Mouse (Mus musculus) urinary bladder, postnatal 4 days (tissue): Measurements from ENCODE around the gene Accsl.
A peak's percentile ranks its signal among the peaks of the same experiment; 100 is the strongest.

Source experiments
- DNase-seq, 2 experiments: peaks; one replicate each; pipeline ENCODE4 v3.0.0; 2021 to 2022; ENCODE audit warnings: low spot score in 2 of 2

Gene Accsl

GRCm38 (mm10) chr2:93874606-93875005, 5.6 kb upstream of the Accsl start:
- no peak for DNase-seq

GRCm38 (mm10) chr2:93874227-93874514, 5.2 kb upstream of the Accsl start:
- DNase-seq, result no peak

- no peak for DNase-seq
These were observed 4.7 kb upstream of the Accsl start for GRCm38 (mm10) chr2:93873449-93874226.

- no peak for DNase-seq
These were observed 3.3 kb upstream of the Accsl start for GRCm38 (mm10) chr2:93872257-93872656.

- DNase-seq, result no peak
These were observed 2.5 kb upstream of the Accsl start for GRCm38 (mm10) chr2:93871411-93871925.

- peak; percentile 46 to 76 for DNase-seq
These were observed 1.9 kb upstream of the Accsl start for GRCm38 (mm10) chr2:93870842-93871241.

GRCm38 (mm10) chr2:93868566-93868965, 391 bp downstream of the Accsl start:
- no peak for DNase-seq

- DNase-seq, result no peak
These were observed 5.7 kb downstream of the Accsl start for GRCm38 (mm10) chr2:93863229-93863628.

GRCm38 (mm10) chr2:93858845-93859244, 10.1 kb downstream of the Accsl start:
- no peak for DNase-seq

GRCm38 (mm10) chr2:93851303-93851702, 17.7 kb downstream of the Accsl start:
- DNase-seq, result no peak

GRCm38 (mm10) chr2:93850317-93850944, 18.5 kb downstream of the Accsl start:
- DNase-seq, result no peak

GRCm38 (mm10) chr2:93849505-93850089, 19.4 kb downstream of the Accsl start, which contains the start of gene Accs:
TSS of gene Accs (minus strand) at chr2:93849943.
- DNase-seq, result peak; percentile 71 to 80

GRCm38 (mm10) chr2:93841349-93841748, 27.6 kb downstream of the Accsl start:
- DNase-seq, result no peak

GRCm38 (mm10) chr2:93840109-93840508, 28.8 kb downstream of the Accsl start:
- no peak for DNase-seq

- DNase-seq, result no peak
These were observed 30.0 kb downstream of the Accsl start for GRCm38 (mm10) chr2:93838931-93839330.

GRCm38 (mm10) chr2:93836232-93836785, 32.6 kb downstream of the Accsl start:
- no peak for DNase-seq

- no peak for DNase-seq
These were observed 33.4 kb downstream of the Accsl start for GRCm38 (mm10) chr2:93835596-93835995.

- DNase-seq, result no peak
These were observed 45.4 kb downstream of the Accsl start for GRCm38 (mm10) chr2:93823519-93823918.

GRCm38 (mm10) chr2:93822045-93822749, 46.8 kb downstream of the Accsl start, which contains the start of gene Ext2:
TSS of gene Ext2 (minus strand) at chr2:93822568.
- peak; percentile 83 to 92 for DNase-seq

GRCm38 (mm10) chr2:93817791-93818190, 51.2 kb downstream of the Accsl start:
- DNase-seq, result no peak

- no peak for DNase-seq
These were observed 55.6 kb downstream of the Accsl start for GRCm38 (mm10) chr2:93813343-93813742.

- peak in 1 of 2 experiments; percentile 74 for DNase-seq
These were observed 57.1 kb downstream of the Accsl start for GRCm38 (mm10) chr2:93811812-93812211.
